Mouse (Mus musculus): ENCODE data around the gene Acox3.

- TF ChIP-seq CTCF (IDR thresholded peaks at IDR 0.05; ENCODE audit: borderline replicate concordance, control insufficient read depth, extremely low read depth, insufficient read depth, low read length, poor library complexity) (no peak), POLR2A (IDR thresholded peaks at IDR 0.05; ENCODE audit: control insufficient read depth, extremely low read depth, insufficient read depth, low read length, poor library complexity) (no peak)
These were observed 22.5 kb downstream of the Acox3 start for GRCm38 (mm10) chr5:35605355-35605754.
